Mouse (Mus musculus): ENCODE measurements around the gene Mmadhc. TPM values are rescaled to one million over a fixed set of nuclear protein-coding genes. Genes with fewer than 3 reads are reported as not detected.

The Mmadhc gene
- total RNA-seq, 2 experiments from 2014 or later, result 46.8 to 51.8 TPM

- intact Hi-C loops (cut with DNase I), result loop anchor here (1.0 kb wide), 1 partner anchor 508 kb away; no protein-coding TSS in a partner anchor
- DNase-seq (ENCODE audit: low spot score in 2 of 2), result peak; percentile 34 to 52
Measured at GRCm38 (mm10) chr2:50272165-50272564, 24.4 kb downstream of the Mmadhc start.

- intact Hi-C loops (cut with DNase I), result loop anchor here (10.0 kb wide), 1 partner anchor 324 kb away; no protein-coding TSS in a partner anchor
- no peak for DNase-seq (ENCODE audit: low spot score in 2 of 2)
Measured at GRCm38 (mm10) chr2:50268514-50268913, 28.1 kb downstream of the Mmadhc start.

- DNase-seq (ENCODE audit: low spot score in 2 of 2), result no peak
- intact Hi-C loops (cut with DNase I), result loop anchor here (10.0 kb wide), 1 partner anchor 322 kb away; no protein-coding TSS in a partner anchor
Measured at GRCm38 (mm10) chr2:50267046-50267445, 29.6 kb downstream of the Mmadhc start.

GRCm38 (mm10) chr2:50265215-50265785, 31.3 kb downstream of the Mmadhc start:
- intact Hi-C loops (cut with DNase I), result loop anchor here (10.0 kb wide), 1 partner anchor 320 kb away; no protein-coding TSS in a partner anchor
- DNase-seq (ENCODE audit: low spot score in 2 of 2), result no peak

- intact Hi-C loops (cut with DNase I), result loop anchor here (10.0 kb wide), 1 partner anchor 319 kb away; no protein-coding TSS in a partner anchor
Measured at GRCm38 (mm10) chr2:50264059-50264458, 32.5 kb downstream of the Mmadhc start.

GRCm38 (mm10) chr2:50254955-50255354, 41.6 kb downstream of the Mmadhc start:
- intact Hi-C loops (cut with DNase I), result no loop called here
- DNase-seq (ENCODE audit: low spot score in 2 of 2), result no peak

More at GRCm38 (mm10) chr2:50264059-50264458, 32.5 kb downstream of the Mmadhc start:
- DNase-seq (ENCODE audit: low spot score in 2 of 2), result no peak

GRCm38 (mm10) chr2:50248551-50248950, 48.0 kb downstream of the Mmadhc start:
- intact Hi-C loops (cut with DNase I), result no loop called here

GRCm38 (mm10) chr2:50233491-50233890, 63.1 kb downstream of the Mmadhc start:
- DNase-seq (ENCODE audit: low spot score in 2 of 2), result no peak
- intact Hi-C loops (cut with DNase I), result no loop called here

More at GRCm38 (mm10) chr2:50248551-50248950, 48.0 kb downstream of the Mmadhc start:
- no peak for DNase-seq (ENCODE audit: low spot score in 2 of 2)

Other genes starting within 250 kb of the Mmadhc start
- gene Lypd6, start 230.4 kb downstream of the Mmadhc start, total RNA-seq (2021), result 10 to 100 TPM; 22.7 to 25.4 TPM